Mouse (Mus musculus): ENCODE data around the gene Cpa2.

GRCm38 (mm10) chr6:30600995-30601394, 59.6 kb downstream of the Cpa2 start:
- no peak for TF ChIP-seq CTCF (IDR thresholded peaks at IDR 0.05; ENCODE audit: low read depth)
- TF ChIP-seq EP300 (optimal IDR thresholded peaks at IDR 0.05) = no peak
